Mouse (Mus musculus): ENCODE results near the gene Mad1l1. TPM values are rescaled to one million over a fixed set of nuclear protein-coding genes. Genes with fewer than 3 reads are reported as not detected.

Gene Mad1l1
- polyA plus RNA-seq, 1 experiment from 2014 or later: 39.1 TPM

- no peaks in the 10 kb centered on the region for H3K9me3 ChIP-seq (ENCODE audit: control insufficient read depth, low read depth, low read length)
- peaks cover 12% of the 10 kb centered on the region for H3K4me1 ChIP-seq (ENCODE audit: control insufficient read depth, insufficient read depth, low read length)
- H3K9ac ChIP-seq (replicated peaks; ENCODE audit: low read depth, low read length): no peak overlapping the region
- H3K27me3 ChIP-seq (ENCODE audit: control insufficient read depth, insufficient read depth, low read length): no peaks in the 10 kb centered on the region
- no peak for ATAC-seq (ENCODE audit: insufficient number of reproducible peaks, insufficient read depth, low FRiP score, low read depth)
- H3K4me3 ChIP-seq (ENCODE audit: low read depth, low read length): no peak overlapping the region
- WGBS: 96% methylated on average over 11 of the region's 11 CpGs
- no peak overlapping the region for H3K27ac ChIP-seq (ENCODE audit: low read length)
- H3K36me3 ChIP-seq (ENCODE audit: control insufficient read depth, insufficient read depth, low read length): 0 out of 2 replicates have a peak, but pooled peaks cover 4% of the 10 kb centered on the region
- H3K4me2 ChIP-seq (replicated peaks; ENCODE audit: low read depth, low read length): no peak overlapping the region
These were observed 255.9 kb downstream of the Mad1l1 start for GRCm38 (mm10) chr5:140065281-140065945.

- Histone ChIP-seq H3K27ac (ENCODE audit: low read length) (no peak overlapping the region), H3K27me3 (ENCODE audit: control insufficient read depth, insufficient read depth, low read length) (no peaks in the 10 kb centered on the region), H3K4me3 (ENCODE audit: low read depth, low read length) (no peak overlapping the region), H3K4me2 (replicated peaks; ENCODE audit: low read depth, low read length) (no peak overlapping the region), H3K4me1 (ENCODE audit: control insufficient read depth, insufficient read depth, low read length) (peaks cover 12% of the 10 kb centered on the region), H3K36me3 (ENCODE audit: control insufficient read depth, insufficient read depth, low read length) (0 out of 2 replicates have a peak, but pooled peaks cover 4% of the 10 kb centered on the region), H3K9ac (replicated peaks; ENCODE audit: low read depth, low read length) (no peak overlapping the region), H3K9me3 (ENCODE audit: control insufficient read depth, low read depth, low read length) (no peaks in the 10 kb centered on the region)
- WGBS: 68% methylated on average over 4 of the region's 4 CpGs
- ATAC-seq (ENCODE audit: insufficient number of reproducible peaks, insufficient read depth, low FRiP score, low read depth): no peak
These were observed 256.8 kb downstream of the Mad1l1 start for GRCm38 (mm10) chr5:140064521-140064920.

- Histone ChIP-seq H3K27me3 (ENCODE audit: control insufficient read depth, insufficient read depth, low read length) (no peaks in the 10 kb centered on the region), H3K4me3 (ENCODE audit: low read depth, low read length) (no peak overlapping the region), H3K36me3 (ENCODE audit: control insufficient read depth, insufficient read depth, low read length) (0 out of 2 replicates have a peak, but pooled peaks cover 4% of the 10 kb centered on the region), H3K4me1 (ENCODE audit: control insufficient read depth, insufficient read depth, low read length) (peaks cover 12% of the 10 kb centered on the region), H3K9me3 (ENCODE audit: control insufficient read depth, low read depth, low read length) (no peaks in the 10 kb centered on the region), H3K9ac (replicated peaks; ENCODE audit: low read depth, low read length) (no peak overlapping the region), H3K27ac (ENCODE audit: low read length) (no peak overlapping the region), H3K4me2 (replicated peaks; ENCODE audit: low read depth, low read length) (no peak overlapping the region)
- 88% methylated on average over 3 of the region's 3 CpGs for WGBS
- ATAC-seq (ENCODE audit: insufficient number of reproducible peaks, insufficient read depth, low FRiP score, low read depth): no peak
These were observed 258.5 kb downstream of the Mad1l1 start for GRCm38 (mm10) chr5:140062828-140063227.

GRCm38 (mm10) chr5:140062316-140062715, 259.0 kb downstream of the Mad1l1 start:
- no peaks in the 10 kb centered on the region for H3K27me3 ChIP-seq (ENCODE audit: control insufficient read depth, insufficient read depth, low read length)
- no peak for ATAC-seq (ENCODE audit: insufficient number of reproducible peaks, insufficient read depth, low FRiP score, low read depth)
- H3K4me1 ChIP-seq (ENCODE audit: control insufficient read depth, insufficient read depth, low read length): peaks cover 12% of the 10 kb centered on the region
- H3K9ac ChIP-seq (replicated peaks; ENCODE audit: low read depth, low read length): no peak overlapping the region
- H3K36me3 ChIP-seq (ENCODE audit: control insufficient read depth, insufficient read depth, low read length): 0 out of 2 replicates have a peak, but pooled peaks cover 4% of the 10 kb centered on the region
- H3K4me2 ChIP-seq (replicated peaks; ENCODE audit: low read depth, low read length): no peak overlapping the region
- H3K4me3 ChIP-seq (ENCODE audit: low read depth, low read length): no peak overlapping the region
- H3K9me3 ChIP-seq (ENCODE audit: control insufficient read depth, low read depth, low read length): no peaks in the 10 kb centered on the region
- no peak overlapping the region for H3K27ac ChIP-seq (ENCODE audit: low read length)
- 75% methylated on average over 3 of the region's 3 CpGs for WGBS

- H3K4me2 ChIP-seq (replicated peaks; ENCODE audit: low read depth, low read length): no peak overlapping the region
- no peaks in the 10 kb centered on the region for H3K9me3 ChIP-seq (ENCODE audit: control insufficient read depth, low read depth, low read length)
- peak; percentile 84; the same call in 1 of the 2 replicates for ATAC-seq (ENCODE audit: insufficient number of reproducible peaks, insufficient read depth, low FRiP score, low read depth)
- no peak overlapping the region for H3K4me3 ChIP-seq (ENCODE audit: low read depth, low read length)
- peak overlapping the region; percentile 35; the same call in 1 of the 2 replicates for H3K27ac ChIP-seq (ENCODE audit: low read length)
- H3K27me3 ChIP-seq (ENCODE audit: control insufficient read depth, insufficient read depth, low read length): no peaks in the 10 kb centered on the region
- 35% methylated on average over 6 of the region's 6 CpGs for WGBS
- 0 out of 2 replicates have a peak, but pooled peaks cover 4% of the 10 kb centered on the region for H3K36me3 ChIP-seq (ENCODE audit: control insufficient read depth, insufficient read depth, low read length)
- no peak overlapping the region for H3K9ac ChIP-seq (replicated peaks; ENCODE audit: low read depth, low read length)
- peaks cover 12% of the 10 kb centered on the region for H3K4me1 ChIP-seq (ENCODE audit: control insufficient read depth, insufficient read depth, low read length)
These were observed 260.0 kb downstream of the Mad1l1 start for GRCm38 (mm10) chr5:140061296-140061879.

GRCm38 (mm10) chr5:140056291-140056690, 265.1 kb downstream of the Mad1l1 start:
- ATAC-seq (ENCODE audit: insufficient number of reproducible peaks, insufficient read depth, low FRiP score, low read depth): no peak
- Histone ChIP-seq H3K27me3 (ENCODE audit: control insufficient read depth, insufficient read depth, low read length) (no peaks in the 10 kb centered on the region), H3K4me1 (ENCODE audit: control insufficient read depth, insufficient read depth, low read length) (peaks cover 1% of the 10 kb centered on the region; the same call in 1 of the 2 replicates), H3K4me3 (ENCODE audit: low read depth, low read length) (no peak overlapping the region), H3K9me3 (ENCODE audit: control insufficient read depth, low read depth, low read length) (no peaks in the 10 kb centered on the region), H3K4me2 (replicated peaks; ENCODE audit: low read depth, low read length) (no peak overlapping the region), H3K27ac (ENCODE audit: low read length) (no peak overlapping the region), H3K36me3 (ENCODE audit: control insufficient read depth, insufficient read depth, low read length) (no peaks in the 10 kb centered on the region), H3K9ac (replicated peaks; ENCODE audit: low read depth, low read length) (no peak overlapping the region)
- WGBS: 84% methylated on average over 3 of the region's 3 CpGs

GRCm38 (mm10) chr5:140055431-140055830, 265.9 kb downstream of the Mad1l1 start:
- Histone ChIP-seq H3K27ac (ENCODE audit: low read length) (no peak overlapping the region), H3K9ac (replicated peaks; ENCODE audit: low read depth, low read length) (no peak overlapping the region), H3K4me3 (ENCODE audit: low read depth, low read length) (no peak overlapping the region), H3K27me3 (ENCODE audit: control insufficient read depth, insufficient read depth, low read length) (no peaks in the 10 kb centered on the region), H3K9me3 (ENCODE audit: control insufficient read depth, low read depth, low read length) (no peaks in the 10 kb centered on the region), H3K4me2 (replicated peaks; ENCODE audit: low read depth, low read length) (no peak overlapping the region), H3K36me3 (ENCODE audit: control insufficient read depth, insufficient read depth, low read length) (no peaks in the 10 kb centered on the region), H3K4me1 (ENCODE audit: control insufficient read depth, insufficient read depth, low read length) (no peaks in the 10 kb centered on the region)
- no peak for ATAC-seq (ENCODE audit: insufficient number of reproducible peaks, insufficient read depth, low FRiP score, low read depth)
- 73% methylated on average over 3 of the region's 3 CpGs for WGBS

GRCm38 (mm10) chr5:140053626-140054025, 267.7 kb downstream of the Mad1l1 start:
- ATAC-seq (ENCODE audit: insufficient number of reproducible peaks, insufficient read depth, low FRiP score, low read depth): no peak
- Histone ChIP-seq H3K27me3 (ENCODE audit: control insufficient read depth, insufficient read depth, low read length) (no peaks in the 10 kb centered on the region), H3K4me3 (ENCODE audit: low read depth, low read length) (no peak overlapping the region), H3K9ac (replicated peaks; ENCODE audit: low read depth, low read length) (no peak overlapping the region), H3K4me2 (replicated peaks; ENCODE audit: low read depth, low read length) (no peak overlapping the region), H3K27ac (ENCODE audit: low read length) (no peak overlapping the region), H3K4me1 (ENCODE audit: control insufficient read depth, insufficient read depth, low read length) (no peaks in the 10 kb centered on the region), H3K9me3 (ENCODE audit: control insufficient read depth, low read depth, low read length) (no peaks in the 10 kb centered on the region), H3K36me3 (ENCODE audit: control insufficient read depth, insufficient read depth, low read length) (no peaks in the 10 kb centered on the region)
- WGBS: 82% methylated on average over 3 of the region's 3 CpGs

Data from stomach, embryonic 14.5 days (tissue).